Mouse (Mus musculus) CH12.LX (cell line): ENCODE data around the gene Sgsm2. TPM values are rescaled to one million over a fixed set of nuclear protein-coding genes. Genes with fewer than 3 reads are reported as not detected.

Experiments used
- DNase-seq: peaks from one replicate; pipeline ENCODE4 v3.0.0-alpha.2; 2013; ENCODE audit errors: extremely low read depth
- H3K27ac ChIP-seq: 2 replicates; pipeline ENCODE4 v1.5.1; 2012; ENCODE audit warnings: low read depth, mild to moderate bottlenecking, control low read depth, moderate library complexity; ENCODE audit not compliant: insufficient read depth
- H3K27me3 ChIP-seq: replicated peaks from 2 replicates; pipeline ENCODE3; 2012; ENCODE audit warnings: inconsistent platforms
- H3K36me3 ChIP-seq, 2 experiments: replicated peaks in 1 of 2; 2 replicates each; pipeline versions ENCODE3 to v1.6.1; 2012; ENCODE audit warnings: inconsistent platforms in 1 of 2, low read length in 1 of 2, mild to moderate bottlenecking in 1 of 2, mixed read lengths in 1 of 2, moderate library complexity in 1 of 2; ENCODE audit not compliant: control insufficient read depth in 1 of 2, insufficient read depth in 1 of 2
- H3K4me1 ChIP-seq, 2 experiments: 2 replicates each; pipeline ENCODE4 v1.6.1; 2012; ENCODE audit warnings: inconsistent platforms in 1 of 2, moderate library complexity in 1 of 2; ENCODE audit not compliant: insufficient read depth in 2 of 2, control insufficient read depth in 1 of 2
- H3K4me2 ChIP-seq: 2 replicates; pipeline ENCODE4 v1.6.1; 2012; ENCODE audit warnings: low read depth, mild to moderate bottlenecking, control low read depth; ENCODE audit not compliant: poor library complexity, insufficient read depth, severe bottlenecking
- H3K4me3 ChIP-seq, 3 experiments: fragments of 150-350 bp in 1 of 3; sonication (generic) in 1 of 3; replicated peaks in 1 of 3; 2 replicates each; pipeline versions ENCODE3 to v1.5.1; 2011 to 2012; ENCODE audit warnings: low read depth in 2 of 3, low read length in 2 of 3, mild to moderate bottlenecking in 2 of 3, moderate library complexity in 2 of 3, control low read depth in 1 of 3, improper control_type of control experiment in 1 of 3, inconsistent platforms in 1 of 3, mixed read lengths in 1 of 3; ENCODE audit not compliant: poor library complexity in 1 of 3
- H3K79me2 ChIP-seq: replicated peaks from 2 replicates; pipeline ENCODE4 v1.6.1; 2012; ENCODE audit warnings: mild to moderate bottlenecking, moderate library complexity; ENCODE audit not compliant: control insufficient read depth, poor library complexity, insufficient read depth, severe bottlenecking; ENCODE audit errors: extremely low read depth
- H3K9ac ChIP-seq: 2 replicates; pipeline ENCODE4 v1.6.1; 2012; ENCODE audit warnings: low read depth, mild to moderate bottlenecking, control low read depth, moderate library complexity; ENCODE audit not compliant: insufficient read depth
- H3K9me3 ChIP-seq: replicated peaks from 2 replicates; pipeline ENCODE3; 2012; ENCODE audit warnings: low read length, inconsistent platforms, mixed read lengths
- BHLHE40 ChIP-seq: IDR thresholded peaks from 2 replicates; pipeline ENCODE4 v1.6.1; 2011; ENCODE audit warnings: mild to moderate bottlenecking, low read depth, low read length, improper control_type of control experiment
- CHD2 ChIP-seq: IDR thresholded peaks from 2 replicates; pipeline ENCODE4 v1.6.1; 2011; ENCODE audit warnings: low read length, improper control_type of control experiment
- CTCF ChIP-seq, 2 experiments: IDR thresholded peaks in 1 of 2; conservative IDR thresholded peaks in 1 of 2; 2 replicates each; pipeline ENCODE4 v1.5.1; 2011 to 2012; ENCODE audit warnings: low read depth in 2 of 2, low read length in 2 of 2, improper control_type of control experiment in 1 of 2, inconsistent platforms in 1 of 2, mild to moderate bottlenecking in 1 of 2, moderate library complexity in 1 of 2
- E2F4 ChIP-seq: IDR thresholded peaks from 2 replicates; pipeline ENCODE4 v1.6.1; 2011; ENCODE audit warnings: low read depth, low read length, improper control_type of control experiment; ENCODE audit not compliant: insufficient replicate concordance
- ELF1 ChIP-seq: IDR thresholded peaks from 2 replicates; pipeline ENCODE4 v1.6.1; 2014; ENCODE audit warnings: low read depth, mild to moderate bottlenecking, inconsistent platforms, low read length, improper control_type of control experiment
- EP300 ChIP-seq: IDR thresholded peaks from 2 replicates; pipeline ENCODE4 v1.6.1; 2011; ENCODE audit warnings: low read length, improper control_type of control experiment
- ETS1 ChIP-seq: conservative IDR thresholded peaks from 2 replicates; pipeline ENCODE4 v1.6.1; 2012; ENCODE audit warnings: low read depth, mild to moderate bottlenecking, inconsistent platforms, low read length, improper control_type of control experiment, moderate library complexity
- IRF4 ChIP-seq: IDR thresholded peaks from 2 replicates; pipeline ENCODE4 v1.6.1; 2014; ENCODE audit warnings: low read depth, mild to moderate bottlenecking, inconsistent platforms, low read length, improper control_type of control experiment
- JUND ChIP-seq: conservative IDR thresholded peaks from 2 replicates; pipeline ENCODE4 v1.6.1; 2011; ENCODE audit warnings: low read depth, low read length, improper control_type of control experiment
- MAFK ChIP-seq: IDR thresholded peaks from 2 replicates; pipeline ENCODE4 v1.6.1; 2011; ENCODE audit warnings: low read length, improper control_type of control experiment; ENCODE audit not compliant: insufficient replicate concordance
- MAX ChIP-seq: IDR thresholded peaks from 2 replicates; pipeline ENCODE4 v1.6.1; 2011; ENCODE audit warnings: low read length, improper control_type of control experiment
- MAZ ChIP-seq: IDR thresholded peaks from 2 replicates; pipeline ENCODE4 v1.6.1; 2012; ENCODE audit warnings: low read depth, mild to moderate bottlenecking, inconsistent platforms, low read length, improper control_type of control experiment, moderate library complexity
- MYC ChIP-seq: IDR thresholded peaks from 2 replicates; pipeline ENCODE4 v1.6.1; 2011; ENCODE audit warnings: low read depth, mild to moderate bottlenecking, improper control_type of control experiment, low read length
- NRF1 ChIP-seq: IDR thresholded peaks from 2 replicates; pipeline ENCODE4 v1.6.1; 2014; ENCODE audit warnings: low read depth, mild to moderate bottlenecking, inconsistent platforms, low read length, improper control_type of control experiment, moderate library complexity
- PAX5 ChIP-seq: IDR thresholded peaks from 2 replicates; pipeline ENCODE4 v1.6.1; 2012; ENCODE audit warnings: low read length, inconsistent platforms, mixed read lengths
- POLR2A ChIP-seq: IDR thresholded peaks from 2 replicates; pipeline ENCODE4 v1.6.1; 2011; ENCODE audit warnings: low read depth, mild to moderate bottlenecking, improper control_type of control experiment, low read length
- POLR2AphosphoS2 ChIP-seq: IDR thresholded peaks from 2 replicates; pipeline ENCODE4 v1.6.1; 2011; ENCODE audit warnings: low read depth, low read length, improper control_type of control experiment
- RAD21 ChIP-seq: IDR thresholded peaks from 2 replicates; pipeline ENCODE4 v1.6.1; 2011; ENCODE audit warnings: low read depth, mild to moderate bottlenecking, low read length, improper control_type of control experiment, moderate library complexity
- SIN3A ChIP-seq: IDR thresholded peaks from 2 replicates; pipeline ENCODE4 v1.6.1; 2012; ENCODE audit warnings: low read length, improper control_type of control experiment, inconsistent platforms
- SMC3 ChIP-seq: IDR thresholded peaks from 2 replicates; pipeline ENCODE4 v1.6.1; 2011; ENCODE audit warnings: low read depth, low read length, improper control_type of control experiment
- TBP ChIP-seq: conservative IDR thresholded peaks from 2 replicates; pipeline ENCODE4 v1.6.1; 2011; ENCODE audit warnings: low read depth, low read length, improper control_type of control experiment
- TCF12 ChIP-seq: IDR thresholded peaks from 2 replicates; pipeline ENCODE4 v1.6.1; 2014; ENCODE audit warnings: low read depth, mild to moderate bottlenecking, inconsistent platforms, low read length, improper control_type of control experiment
- USF2 ChIP-seq: conservative IDR thresholded peaks from 2 replicates; pipeline ENCODE4 v1.6.1; 2011; ENCODE audit warnings: low read depth, low read length, improper control_type of control experiment
- ZC3H11A ChIP-seq: IDR thresholded peaks from 2 replicates; pipeline ENCODE4 v1.6.1; 2012; ENCODE audit warnings: low read depth, mild to moderate bottlenecking, inconsistent platforms, low read length, improper control_type of control experiment
- dilution Hi-C: fragments of 300-500 bp; cut with MboI; formaldehyde crosslinking; loops from 2 replicates; pipeline ENCODE4 v1.14.3; 2020; ENCODE audit warnings: low sequenced_read_pairs; ENCODE audit not compliant: extremely low pct_unique_long_range_greater_than_20kb, extremely low pct_ligation_motif_present
- in situ Hi-C: fragments of 300-500 bp; cut with MboI; formaldehyde crosslinking; loops from 3 replicates; pipeline ENCODE4 v1.14.3; 2019; ENCODE audit warnings: low sequenced_read_pairs, low pct_ligation_motif_present, low pct_unique_long_range_greater_than_20kb, mixed read lengths
- polyA plus RNA-seq: library from polyadenylated mRNA; unstranded; fragments of >175 nt; gene quantifications from 2 replicates; pipeline ENCODE4 v1.2.1, GENCODE M21; 2012; ENCODE audit warnings: low read depth; ENCODE audit not compliant: insufficient read length
- total RNA-seq, 2 experiments: library from RNA; depleted of rRNA; stranded (reverse); fragments of 300-350 nt in 1 of 2; fragments of >200 nt in 1 of 2; gene quantifications; 2 replicates each; pipeline ENCODE4 v1.2.3; 2012 to 2014

Sgsm2 gene
- total and polyA plus RNA-seq, 3 experiments, result 0.75 to 3.8 (median 3.1) TPM

DNA sequence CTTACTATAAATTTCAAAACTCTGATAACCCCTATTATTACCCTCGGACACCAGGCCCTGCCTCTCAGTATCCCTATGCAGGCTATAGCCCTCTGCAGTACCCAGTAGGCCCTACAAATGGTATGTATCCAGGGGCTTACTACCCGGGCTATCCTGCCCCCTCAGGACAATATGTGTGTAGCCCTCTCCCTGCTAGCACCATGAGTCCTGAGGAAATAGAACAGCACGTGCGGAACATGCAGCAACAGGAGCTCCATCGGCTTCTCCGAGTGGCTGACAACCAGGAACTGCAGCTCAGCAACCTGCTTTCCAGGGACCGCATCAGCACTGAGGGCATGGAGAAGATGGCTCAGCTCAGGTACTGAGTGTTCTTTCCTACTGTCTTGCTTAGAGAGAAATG, 33.5 kb upstream of the Sgsm2 start:
- no peak overlapping the region for H3K27ac ChIP-seq
- H3K36me3 ChIP-seq, result peaks cover 33 to 61% of the 10 kb centered on the region in 2 experiments
- H3K4me2 ChIP-seq, result no peak overlapping the region
- no peaks in the 10 kb centered on the region for H3K27me3 ChIP-seq
- H3K79me2 ChIP-seq, result peaks cover 36% of the 10 kb centered on the region
- no peak for DNase-seq
- TF ChIP-seq NRF1 (no peak), POLR2AphosphoS2 (no peak), POLR2A (no peak), JUND (no peak), RAD21 (no peak), MYC (no peak), ETS1 (no peak), CTCF (conservative IDR thresholded peaks at IDR 0.05 in 1 of 2, IDR thresholded peaks at IDR 0.05 in 1 of 2; ENCODE audit: low read depth in 2 of 2, low read length in 2 of 2) (no peak), SMC3 (no peak), MAFK (no peak), TBP (no peak), EP300 (no peak), ELF1 (no peak), MAX (no peak)
- no peak overlapping the region for H3K9ac ChIP-seq
- dilution Hi-C loops (no loop called here), in situ Hi-C loops (no loop called here)
- H3K4me1 ChIP-seq, result peaks cover 0 to 14% of the 10 kb centered on the region in 2 experiments; a peak in 2 of 4 replicates
- no peak overlapping the region for H3K4me3 ChIP-seq
- no peaks in the 10 kb centered on the region for H3K9me3 ChIP-seq

DNA sequence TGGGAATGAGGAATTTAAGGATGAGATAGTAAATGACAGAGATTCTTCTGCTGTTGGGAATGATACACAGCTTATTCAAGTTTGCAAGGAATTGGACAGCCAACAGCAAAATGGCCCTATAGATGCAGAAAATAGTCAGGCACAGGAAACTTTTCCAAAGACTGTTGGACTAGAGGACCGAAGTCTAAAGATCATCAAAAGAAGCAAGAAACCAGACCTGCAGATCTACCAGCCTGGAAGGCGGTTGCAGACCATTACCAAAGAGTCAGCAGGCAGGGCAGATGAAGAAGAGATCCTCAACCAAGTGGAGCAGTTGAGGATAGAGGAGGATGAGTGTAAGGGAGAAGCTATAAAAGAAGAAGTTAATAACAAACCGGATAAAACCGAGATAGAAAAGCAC, 32.3 kb upstream of the Sgsm2 start:
- Histone ChIP-seq H3K9ac (no peak overlapping the region), H3K4me2 (no peak overlapping the region), H3K27me3 (no peaks in the 10 kb centered on the region), H3K79me2 (peaks cover 44% of the 10 kb centered on the region), H3K4me1 (peaks cover 0 to 22% of the 10 kb centered on the region in 2 experiments; a peak in 2 of 4 replicates), H3K4me3 (no peak overlapping the region), H3K9me3 (no peaks in the 10 kb centered on the region), H3K36me3 (peaks cover 25 to 49% of the 10 kb centered on the region in 2 experiments), H3K27ac (no peak overlapping the region)
- in situ Hi-C loops (no loop called here), dilution Hi-C loops (no loop called here)
- no peak for DNase-seq
- TF ChIP-seq SIN3A, result no peak
- no peak for TF ChIP-seq E2F4
- no peak for TF ChIP-seq POLR2AphosphoS2
- TF ChIP-seq USF2, result no peak
- TF ChIP-seq IRF4, result no peak
- no peak for TF ChIP-seq CHD2
- TF ChIP-seq TCF12, result no peak
- TF ChIP-seq NRF1, result no peak
- TF ChIP-seq BHLHE40, result no peak
- no peak for TF ChIP-seq EP300
- TF ChIP-seq CTCF (conservative IDR thresholded peaks at IDR 0.05 in 1 of 2, IDR thresholded peaks at IDR 0.05 in 1 of 2; ENCODE audit: low read depth in 2 of 2, low read length in 2 of 2), result no peak
- TF ChIP-seq ELF1, result no peak
- no peak for TF ChIP-seq MYC
- no peak for TF ChIP-seq ZC3H11A
- TF ChIP-seq PAX5, result no peak
- TF ChIP-seq RAD21, result no peak
- TF ChIP-seq MAZ, result no peak
- no peak for TF ChIP-seq MAX
